Mouse (Mus musculus) limb, embryonic 14.5 days (tissue): ENCODE data around the gene Fam184a. TPM values are rescaled to one million over a fixed set of nuclear protein-coding genes. Genes with fewer than 3 reads are reported as not detected.

ENCODE experiments used
- ATAC-seq: fragments of 200-750 bp; cut with Nextera tagmentation; 2 replicates; pipeline ENCODE4 v1.8.0; 2017; ENCODE audit warnings: low read depth, moderate number of reproducible peaks, moderate TSS enrichment; ENCODE audit not compliant: low FRiP score
- DNase-seq: peaks from one replicate; pipeline ENCODE4 v3.0.0-alpha.2; 2015; ENCODE audit warnings: low spot score
- H3K27ac ChIP-seq: fragments of 300-500 bp; sonication (generic); replicated peaks from 2 replicates; pipeline ENCODE4 v1.5.1; 2014; ENCODE audit warnings: low read depth, mild to moderate bottlenecking, low read length, moderate library complexity, mixed read lengths
- H3K27me3 ChIP-seq: fragments of 300-500 bp; sonication (generic); 2 replicates; pipeline ENCODE4 v1.6.1; 2014; ENCODE audit warnings: low read length, mixed read lengths; ENCODE audit not compliant: control insufficient read depth, insufficient read depth
- H3K36me3 ChIP-seq: fragments of 300-500 bp; sonication (generic); 2 replicates; pipeline ENCODE4 v1.6.1; 2014; ENCODE audit warnings: mild to moderate bottlenecking, low read length, moderate library complexity, mixed read lengths; ENCODE audit not compliant: control insufficient read depth, insufficient read depth
- H3K4me1 ChIP-seq: fragments of 300-500 bp; sonication (generic); 2 replicates; pipeline ENCODE4 v1.6.1; 2014; ENCODE audit warnings: antibody characterized with exemption, low read length, mixed read lengths; ENCODE audit not compliant: control insufficient read depth, insufficient read depth
- H3K4me2 ChIP-seq: fragments of 300-500 bp; sonication (generic); replicated peaks from 2 replicates; pipeline ENCODE4 v1.6.1; 2014; ENCODE audit warnings: low read depth, mild to moderate bottlenecking, low read length, moderate library complexity; ENCODE audit not compliant: severe bottlenecking
- H3K4me3 ChIP-seq: fragments of 300-500 bp; sonication (generic); replicated peaks from 2 replicates; pipeline ENCODE4 v1.5.1; 2014; ENCODE audit warnings: low read length
- H3K9ac ChIP-seq: fragments of 300-500 bp; sonication (generic); 2 replicates; pipeline ENCODE4 v1.6.1; 2014; ENCODE audit warnings: mild to moderate bottlenecking, low read depth, low read length, moderate library complexity; ENCODE audit not compliant: severe bottlenecking
- H3K9me3 ChIP-seq: fragments of 300-500 bp; sonication (generic); 2 replicates; pipeline ENCODE4 v1.6.1; 2016; ENCODE audit warnings: low read length; ENCODE audit not compliant: control insufficient read depth
- POLR2A ChIP-seq: fragments of 200-500 bp; IDR thresholded peaks from 2 replicates; pipeline ENCODE4 v1.8.0; 2012; ENCODE audit warnings: inconsistent platforms, mild to moderate bottlenecking, moderate library complexity, borderline replicate concordance; ENCODE audit not compliant: insufficient read depth, insufficient read length; ENCODE audit errors: extremely low read depth
- WGBS: fragments of 180-500 bp; shearing (Covaris S2); extraction: QIAGEN DNeasy Blood & Tissue Kit; methylation state at CpG from one replicate; pipeline ENCODE4 v1.1.7; 2014; 5-methylcytosine and 5-hydroxymethylcytosine counted together
- polyA plus RNA-seq, 2 experiments: library from polyadenylated mRNA; depleted of rRNA in 1 of 2; stranded (reverse) in 1 of 2; unstranded in 1 of 2; fragments of >200 nt; fragmentation: Nextera tagmentation in 1 of 2; extraction: Ambion mirVana in 1 of 2; gene quantifications; 2 replicates each; pipeline versions ENCODE4 v1.2.1 to v1.2.3; 2012 to 2014

The Fam184a gene
- polyA plus RNA-seq, 2 experiments = 6.5 to 9.9 TPM

GRCm38 (mm10) chr10:53595744-53596676, 154.9 kb downstream of the Fam184a start:
- WGBS = 5% methylated on average over 17 of the region's 27 CpGs
- Histone ChIP-seq H3K4me3 (peak overlapping the region; percentile 88), H3K9ac (peak overlapping the region; percentile 59), H3K36me3 (0 out of 2 replicates have a peak, but pooled peaks cover 3% of the 10 kb centered on the region), H3K9me3 (no peaks in the 10 kb centered on the region), H3K4me1 (peaks cover 16% of the 10 kb centered on the region; the same call in 1 of the 2 replicates), H3K4me2 (peak overlapping the region; percentile 56), H3K27me3 (no peaks in the 10 kb centered on the region), H3K27ac (peak overlapping the region; percentile 99)
- DNase-seq (no peak), ATAC-seq (peak; percentile 48)
- peak; percentile 26; the same call in 1 of the 2 replicates for TF ChIP-seq POLR2A

- WGBS = 80% methylated on average over 3 of the region's 3 CpGs
- DNase-seq = no peak
- no peak for ATAC-seq
- Histone ChIP-seq H3K9me3 (no peaks in the 10 kb centered on the region), H3K27ac (no peak overlapping the region), H3K4me2 (no peak overlapping the region), H3K4me1 (peaks cover 4% of the 10 kb centered on the region), H3K36me3 (no peaks in the 10 kb centered on the region), H3K27me3 (no peaks in the 10 kb centered on the region), H3K4me3 (no peak overlapping the region), H3K9ac (no peak overlapping the region)
- no peak for TF ChIP-seq POLR2A
Measured at GRCm38 (mm10) chr10:53585777-53586176, 165.1 kb downstream of the Fam184a start.

Other genes starting within 250 kb of the Fam184a start
- gene Asf1a, start 154.4 kb downstream of the Fam184a start, polyA plus RNA-seq (2012; rRNA removed) = 45.9 and 61.2 TPM in 2 replicates
- 109 and 113 TPM in 2 replicates for gene Asf1a, start 154.4 kb downstream of the Fam184a start, polyA plus RNA-seq (2014; fragmentation: Nextera tagmentation; extraction: Ambion mirVana)
- gene Mcm9, start 120.7 kb downstream of the Fam184a start, polyA plus RNA-seq (2012; rRNA removed) = 7.6 and 8.8 TPM in 2 replicates
- gene Mcm9, start 120.7 kb downstream of the Fam184a start, polyA plus RNA-seq (2014; fragmentation: Nextera tagmentation; extraction: Ambion mirVana) = 12.0 and 12.3 TPM in 2 replicates